In genomic region chr2:153478583-153478982, GRCm38 (mm10) we compare ENCODE assay signal across 8 mouse cellular contexts. TPM values are rescaled to one million over a fixed set of nuclear protein-coding genes. Genes with fewer than 3 reads are reported as not detected.
DNase-seq lines count a peak whose midpoint lies in the region; ATAC-seq lines count a peak whose summit lies in the region.

No protein-coding gene starts in this region.

- H3K27me3 ChIP-seq in embryonic facial prominence, embryonic 15.5 days, result no peaks in the 10 kb centered on the region
- no peaks in the 10 kb centered on the region; the same call in 1 of the 2 replicates for H3K27me3 ChIP-seq in heart, embryonic 11.5 days (ENCODE audit: control insufficient read depth, insufficient read depth, low read length)
- no peaks in the 10 kb centered on the region for H3K27me3 ChIP-seq in liver, embryonic 12.5 days (replicated peaks)
- H3K27me3 ChIP-seq in stomach, embryonic 16.5 days (ENCODE audit: control insufficient read depth, insufficient read depth, low read length), result no peaks in the 10 kb centered on the region

- 0% methylated on average over 4 of the region's 4 CpGs for WGBS in embryonic facial prominence, embryonic 15.5 days
- WGBS in heart, embryonic 11.5 days (ENCODE audit: insufficient replicate concordance), result 6% methylated on average over 4 of the region's 4 CpGs
- WGBS in liver, embryonic 12.5 days (ENCODE audit: insufficient replicate concordance), result 23% methylated on average over 4 of the region's 4 CpGs
- 14% methylated on average over 4 of the region's 4 CpGs for WGBS in stomach, embryonic 16.5 days

- H3K27ac ChIP-seq in embryonic facial prominence, embryonic 15.5 days (replicated peaks), result no peak overlapping the region
- peak overlapping the region; percentile 73 for H3K27ac ChIP-seq in heart, embryonic 11.5 days (ENCODE audit: low read depth, low read length)
- H3K27ac ChIP-seq in liver, embryonic 12.5 days, result peak overlapping the region; percentile 73
- no peak overlapping the region for H3K27ac ChIP-seq in stomach, embryonic 16.5 days (ENCODE audit: low read length)

- H3K4me2 ChIP-seq in embryonic facial prominence, embryonic 15.5 days (replicated peaks), result no peak overlapping the region
- H3K4me2 ChIP-seq in heart, embryonic 11.5 days, result no peak overlapping the region
- H3K4me2 ChIP-seq in liver, embryonic 12.5 days, result no peak overlapping the region
- no peak overlapping the region for H3K4me2 ChIP-seq in stomach, embryonic 16.5 days (ENCODE audit: low read depth, low read length)

- no peak overlapping the region for H3K4me3 ChIP-seq in embryonic facial prominence, embryonic 15.5 days (replicated peaks)
- H3K4me3 ChIP-seq in heart, embryonic 11.5 days (ENCODE audit: low read depth, low read length), result no peak overlapping the region
- no peak overlapping the region for H3K4me3 ChIP-seq in liver, embryonic 12.5 days
- no peak overlapping the region for H3K4me3 ChIP-seq in stomach, embryonic 16.5 days (replicated peaks; ENCODE audit: low read length)

- H3K9me3 ChIP-seq in embryonic facial prominence, embryonic 15.5 days (replicated peaks), result no peaks in the 10 kb centered on the region
- no peaks in the 10 kb centered on the region for H3K9me3 ChIP-seq in heart, embryonic 11.5 days (replicated peaks; ENCODE audit: control insufficient read depth, low read length)
- no peaks in the 10 kb centered on the region for H3K9me3 ChIP-seq in liver, embryonic 12.5 days (replicated peaks)
- H3K9me3 ChIP-seq in stomach, embryonic 16.5 days (replicated peaks; ENCODE audit: control insufficient read depth, low read length), result no peaks in the 10 kb centered on the region

- peak; percentile 77 for DNase-seq in CD4-positive, CD25-positive, alpha-beta regulatory T cell, adult 2 months (ENCODE audit: low read depth, low spot score)
- peak; percentile 62 to 71 for DNase-seq in adrenal gland, postnatal 36 days
- peak; percentile 61 to 78 for DNase-seq in kidney, adult 8-10 months
- peak; percentile 76 for DNase-seq in naive thymus-derived CD4-positive, alpha-beta T cell, adult 2 months (ENCODE audit: low read depth)

- ATAC-seq in embryonic facial prominence, embryonic 15.5 days (ENCODE audit: insufficient number of reproducible peaks, low FRiP score, low TSS enrichment, low read depth), result peak; percentile 45; the same call in 1 of the 2 replicates
- peak; percentile 62; the same call in 1 of the 2 replicates for ATAC-seq in heart, embryonic 11.5 days (replicated peaks; ENCODE audit: insufficient number of reproducible peaks, low FRiP score, low TSS enrichment)
- ATAC-seq in liver, embryonic 12.5 days, result peak; percentile 70
- ATAC-seq in stomach, embryonic 16.5 days (ENCODE audit: insufficient read depth, low FRiP score), result peak; percentile 75; the same call in 1 of the 2 replicates

- H3K9ac ChIP-seq in embryonic facial prominence, embryonic 15.5 days, result no peak overlapping the region
- peak overlapping the region; percentile 53; the same call in 1 of the 2 replicates for H3K9ac ChIP-seq in heart, embryonic 11.5 days (ENCODE audit: low read depth, low read length)
- H3K9ac ChIP-seq in liver, embryonic 12.5 days, result peak overlapping the region; percentile 44; the same call in 1 of the 2 replicates
- H3K9ac ChIP-seq in stomach, embryonic 16.5 days (ENCODE audit: low read length), result 0 out of 2 replicates have a peak overlapping the region, but pooled peaks have one; percentile 37

- H3K36me3 ChIP-seq in embryonic facial prominence, embryonic 15.5 days, result no peaks in the 10 kb centered on the region
- H3K36me3 ChIP-seq in heart, embryonic 11.5 days (ENCODE audit: control insufficient read depth, insufficient read depth, low read length), result no peaks in the 10 kb centered on the region
- peaks cover 66% of the 10 kb centered on the region for H3K36me3 ChIP-seq in liver, embryonic 12.5 days
- H3K36me3 ChIP-seq in stomach, embryonic 16.5 days (ENCODE audit: control insufficient read depth, insufficient read depth, low read length), result no peaks in the 10 kb centered on the region

- H3K4me1 ChIP-seq in embryonic facial prominence, embryonic 15.5 days, result peaks cover 37% of the 10 kb centered on the region
- H3K4me1 ChIP-seq in heart, embryonic 11.5 days (ENCODE audit: control insufficient read depth, insufficient read depth, low read length), result peaks cover 70% of the 10 kb centered on the region
- H3K4me1 ChIP-seq in liver, embryonic 12.5 days, result peaks cover 88% of the 10 kb centered on the region
- H3K4me1 ChIP-seq in stomach, embryonic 16.5 days (ENCODE audit: control insufficient read depth, insufficient read depth, low read length), result peaks cover 20% of the 10 kb centered on the region

RNA-seq across cellular contexts. Expression of gene 4930404H24Rik, which starts 14.0 kb away (rescaled TPM):
- total RNA-seq in adrenal gland, postnatal 36 days (2021), result not detected
- polyA plus RNA-seq in embryonic facial prominence, embryonic 15.5 days (2015; fragmentation: Nextera tagmentation; extraction: Ambion mirVana), result not detected in 2 replicates
- polyA plus RNA-seq in heart, embryonic 11.5 days (2014; fragmentation: Nextera tagmentation; extraction: Ambion mirVana), result not detected in 2 replicates
- polyA plus RNA-seq in liver, embryonic 12.5 days (2016; fragmentation: Nextera tagmentation; extraction: Ambion mirVana), result not detected in 2 replicates
- polyA plus RNA-seq in stomach, embryonic 16.5 days (2015; fragmentation: Nextera tagmentation; extraction: Ambion mirVana), result not detected in 2 replicates

RNA-seq across cellular contexts. Expression of gene Nol4l, which starts 51.2 kb away (rescaled TPM):
- total RNA-seq in adrenal gland, postnatal 36 days (2021), result 10 to 100 TPM; 12.8 to 13.3 TPM
- 9.4 and 10.3 TPM in 2 replicates for polyA plus RNA-seq in embryonic facial prominence, embryonic 15.5 days (2015; fragmentation: Nextera tagmentation; extraction: Ambion mirVana)
- 16.0 and 16.7 TPM in 2 replicates for polyA plus RNA-seq in heart, embryonic 11.5 days (2014; fragmentation: Nextera tagmentation; extraction: Ambion mirVana)
- polyA plus RNA-seq in liver, embryonic 12.5 days (2016; fragmentation: Nextera tagmentation; extraction: Ambion mirVana), result 9.3 and 9.8 TPM in 2 replicates
- 11.3 and 11.5 TPM in 2 replicates for polyA plus RNA-seq in stomach, embryonic 16.5 days (2015; fragmentation: Nextera tagmentation; extraction: Ambion mirVana)

Comparison
In these comparisons a context has a peak if more than half of its experiments do, and no peak if none do; other contexts are left out.
1. H3K27ac ChIP-seq: peak in heart, embryonic 11.5 days (single experiment) and liver, embryonic 12.5 days (single experiment); none in embryonic facial prominence, embryonic 15.5 days (single experiment) and stomach, embryonic 16.5 days (single experiment).
2. Peak in every context shown above with its lines, with median percentiles within 50 percentile points of each other: DNase-seq and ATAC-seq.